Mouse (Mus musculus) E14TG2a.4 (cell line): ENCODE measurements around the gene Olfr539.

Source experiments
- CTCF ChIP-seq: conservative IDR thresholded peaks from 2 replicates; pipeline ENCODE4 v1.5.1; 2014; ENCODE audit warnings: low read length
- NANOG ChIP-seq: IDR thresholded peaks from 2 replicates; pipeline ENCODE4 v1.6.1; 2014; ENCODE audit warnings: borderline replicate concordance, low read length, mixed read lengths
- POU5F1 ChIP-seq: IDR thresholded peaks from 2 replicates; pipeline ENCODE4 v1.6.1; 2014; ENCODE audit warnings: low read length, borderline replicate concordance

DNA sequence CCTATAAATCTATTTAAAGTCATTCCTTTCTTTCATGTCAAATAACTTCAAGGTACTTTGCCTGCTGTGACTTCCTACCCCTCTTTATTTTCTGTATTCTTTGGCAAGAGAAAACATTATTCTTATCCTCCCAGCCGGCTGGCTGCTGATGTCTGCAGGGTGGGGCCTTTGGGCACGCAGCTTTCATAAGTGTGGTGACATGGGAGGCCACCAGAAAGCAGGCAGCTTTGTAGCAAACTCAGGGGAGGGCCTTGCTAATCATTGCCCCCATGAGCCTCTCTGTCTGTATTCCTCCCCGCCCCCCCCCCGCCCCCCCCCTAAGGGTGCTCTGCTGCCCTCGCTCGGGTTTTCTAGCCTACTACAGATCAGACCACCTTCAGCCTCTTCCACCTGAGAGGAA lies 16.1 kb downstream of the Olfr539 start:
- TF ChIP-seq CTCF (no peak), NANOG (no peak), POU5F1 (no peak)
